Mouse (Mus musculus): ENCODE results near the gene Col1a1.

The Col1a1 gene

GRCm38 (mm10) chr11:94936045-94936444 lies at the start of gene Col1a1:
Col1a1 (plus strand) TSS chr11:94936224.
- peak; percentile 61 for DNase-seq

GRCm38 (mm10) chr11:94891155-94891554 lies 44.9 kb upstream of the Col1a1 start:
- no peak for DNase-seq

- no peak for DNase-seq
Measured at GRCm38 (mm10) chr11:94896753-94897376, 39.2 kb upstream of the Col1a1 start.

- DNase-seq = no peak
Measured at GRCm38 (mm10) chr11:94901231-94901630, 34.8 kb upstream of the Col1a1 start.

GRCm38 (mm10) chr11:94904306-94904705 lies 31.7 kb upstream of the Col1a1 start:
- no peak for DNase-seq

- no peak for DNase-seq
Measured at GRCm38 (mm10) chr11:94910971-94911370, 25.1 kb upstream of the Col1a1 start.

- DNase-seq = no peak
Measured at GRCm38 (mm10) chr11:94912568-94912967, 23.5 kb upstream of the Col1a1 start.

GRCm38 (mm10) chr11:94913302-94914090 lies 22.5 kb upstream of the Col1a1 start:
- DNase-seq = no peak

GRCm38 (mm10) chr11:94915675-94916403 lies 20.2 kb upstream of the Col1a1 start:
- DNase-seq = no peak

- no peak for DNase-seq
Measured at GRCm38 (mm10) chr11:94916477-94916876, 19.5 kb upstream of the Col1a1 start.

- no peak for DNase-seq
Measured at GRCm38 (mm10) chr11:94917717-94918116, 18.3 kb upstream of the Col1a1 start.

GRCm38 (mm10) chr11:94920996-94921401 lies 15.0 kb upstream of the Col1a1 start:
- no peak for DNase-seq

GRCm38 (mm10) chr11:94924977-94925376 lies 11.0 kb upstream of the Col1a1 start:
- DNase-seq = no peak

- no peak for DNase-seq
Measured at GRCm38 (mm10) chr11:94926431-94926830, 9.6 kb upstream of the Col1a1 start.

GRCm38 (mm10) chr11:94927771-94928291 lies 8.2 kb upstream of the Col1a1 start:
- no peak for DNase-seq

GRCm38 (mm10) chr11:94928820-94929219 lies 7.2 kb upstream of the Col1a1 start:
- DNase-seq = peak; percentile 84

- DNase-seq = no peak
Measured at GRCm38 (mm10) chr11:94929599-94929998, 6.4 kb upstream of the Col1a1 start.

- no peak for DNase-seq
Measured at GRCm38 (mm10) chr11:94930151-94930550, 5.9 kb upstream of the Col1a1 start.

GRCm38 (mm10) chr11:94933584-94933983 lies 2.4 kb upstream of the Col1a1 start:
- no peak for DNase-seq

GRCm38 (mm10) chr11:94934526-94934925 lies 1.5 kb upstream of the Col1a1 start:
- no peak for DNase-seq

GRCm38 (mm10) chr11:94936851-94937295 lies 849 bp downstream of the Col1a1 start:
- DNase-seq = peak; percentile 84

GRCm38 (mm10) chr11:94937335-94937781 lies 1.3 kb downstream of the Col1a1 start:
- no peak for DNase-seq

- peak; percentile 3 for DNase-seq
Measured at GRCm38 (mm10) chr11:94937787-94938186, 1.8 kb downstream of the Col1a1 start.
